In genomic region chr19:41019164-41019675, GRCm38 (mm10) we compare ENCODE assay signal across 31 mouse cellular contexts. TPM values are rescaled to one million over a fixed set of nuclear protein-coding genes. Genes with fewer than 3 reads are reported as not detected.
"Had no signal": no experiment of that assay in that cellular context is flagged by ENCODE, and none has a peak within 500 bp of the region (broad histone marks: within the 10 kb centered on the region; RNA-seq: fewer than 3 reads in every experiment).

No protein-coding gene starts in this region.

- H3K9ac ChIP-seq: forebrain, postnatal 0 days; heart, embryonic 13.5 days; heart, embryonic 15.5 days; hindbrain, embryonic 13.5 days; hindbrain, embryonic 15.5 days; limb, embryonic 13.5 days; limb, embryonic 15.5 days had no signal

- DNase-seq: forebrain, postnatal 0 days; gastrocnemius, postnatal 14 days; gastrocnemius, postnatal 36 days; heart, adult 11 months; heart, adult 2 months; heart, postnatal 14 days; heart, postnatal 36 days; kidney, adult 11 months; kidney, adult 2 months; kidney, adult 9 months; kidney, postnatal 14 days; kidney, postnatal 36 days; layer of hippocampus, adult 9-11 months; layer of hippocampus, postnatal 36 days; left cerebral cortex, postnatal 4 days had no signal

- H3K36me3 ChIP-seq: heart, embryonic 13.5 days; heart, embryonic 15.5 days; hindbrain, embryonic 13.5 days; hindbrain, embryonic 15.5 days; limb, embryonic 13.5 days; limb, embryonic 15.5 days had no signal

- H3K27me3 ChIP-seq: hindbrain, embryonic 15.5 days had no signal

- ATAC-seq: forebrain, postnatal 0 days; hindbrain, postnatal 0 days; intestine, embryonic 16.5 days had no signal

- H3K9me3 ChIP-seq: heart, embryonic 13.5 days; heart, embryonic 15.5 days; hindbrain, embryonic 13.5 days; hindbrain, embryonic 15.5 days; limb, embryonic 13.5 days; limb, embryonic 15.5 days had no signal

- H3K4me3 ChIP-seq: heart, adult 2 months; heart, embryonic 13.5 days; heart, embryonic 15.5 days; hindbrain, embryonic 13.5 days; hindbrain, embryonic 15.5 days; limb, embryonic 13.5 days; limb, embryonic 15.5 days had no signal

- H3K27ac ChIP-seq: heart, adult 2 months; heart, embryonic 13.5 days; heart, embryonic 15.5 days; hindbrain, embryonic 13.5 days; hindbrain, embryonic 15.5 days; hindbrain, postnatal 0 days; limb, embryonic 13.5 days; limb, embryonic 15.5 days had no signal

- H3K4me2 ChIP-seq: heart, embryonic 11.5 days; heart, embryonic 13.5 days; heart, embryonic 15.5 days; hindbrain, embryonic 13.5 days; hindbrain, embryonic 15.5 days; limb, embryonic 13.5 days; limb, embryonic 15.5 days had no signal

RNA-seq across cellular contexts. Expression of gene Dntt, which starts 9.9 kb away (rescaled TPM):
- polyA plus RNA-seq: heart, embryonic 11.5 days; heart, embryonic 13.5 days; heart, postnatal 0 days; hindbrain, embryonic 11.5 days; hindbrain, embryonic 13.5 days; hindbrain, embryonic 15.5 days; intestine, embryonic 14.5 days; intestine, embryonic 16.5 days; limb, embryonic 11.5 days; limb, embryonic 13.5 days; limb, embryonic 15.5 days had no signal

RNA-seq across cellular contexts. Expression of gene Opalin, which starts 57.7 kb away (rescaled TPM):
- polyA plus RNA-seq: forebrain, postnatal 0 days; gonadal fat pad, adult 2 months; heart, adult 2 months; heart, embryonic 15.5 days; heart, postnatal 0 days; hindbrain, embryonic 11.5 days; hindbrain, embryonic 13.5 days; hindbrain, embryonic 15.5 days; hindbrain, postnatal 0 days; intestine, embryonic 14.5 days; intestine, embryonic 16.5 days; kidney, adult 2 months; kidney, embryonic 16.5 days; large intestine, adult 2 months; limb, embryonic 11.5 days; limb, embryonic 13.5 days; limb, embryonic 15.5 days had no signal
